In genomic region chr6:146686463-146687196, GRCm38 (mm10) we compare ENCODE assay signal across 9 mouse cellular contexts. TPM values are rescaled to one million over a fixed set of nuclear protein-coding genes. Genes with fewer than 3 reads are reported as not detected.
DNase-seq lines count a peak whose midpoint lies in the region; ATAC-seq and TF ChIP-seq lines count a peak whose summit lies in the region.
"Had no signal": no experiment of that assay in that cellular context is flagged by ENCODE, and none has a peak within 500 bp of the region (broad histone marks: within the 10 kb centered on the region; RNA-seq: fewer than 3 reads in every experiment).

No protein-coding gene starts in this region.

- H3K4me1 ChIP-seq in lung, embryonic 15.5 days: 0 out of 2 replicates have a peak, but pooled peaks cover 6% of the 10 kb centered on the region
- H3K4me1 ChIP-seq in liver, postnatal 0 days (ENCODE audit: insufficient read depth): no peaks in the 10 kb centered on the region
- H3K4me1 ChIP-seq in stomach, embryonic 16.5 days (ENCODE audit: control insufficient read depth, insufficient read depth, low read length): peaks cover 4% of the 10 kb centered on the region; the same call in 1 of the 2 replicates
- H3K4me1 ChIP-seq in forebrain, embryonic 16.5 days (replicated peaks; ENCODE audit: control insufficient read depth, insufficient read depth, low read length): no peaks in the 10 kb centered on the region
- H3K4me1 ChIP-seq: neural tube, embryonic 15.5 days had no signal

- H3K27me3 ChIP-seq in lung, embryonic 15.5 days: no peaks in the 10 kb centered on the region
- H3K27me3 ChIP-seq in liver, postnatal 0 days (ENCODE audit: insufficient read depth, low read length): no peaks in the 10 kb centered on the region
- no peaks in the 10 kb centered on the region for H3K27me3 ChIP-seq in stomach, embryonic 16.5 days (ENCODE audit: control insufficient read depth, insufficient read depth, low read length)
- no peaks in the 10 kb centered on the region for H3K27me3 ChIP-seq in forebrain, embryonic 16.5 days (replicated peaks; ENCODE audit: control insufficient read depth, insufficient read depth, low read length)
- H3K27me3 ChIP-seq: neural tube, embryonic 15.5 days had no signal

- peak overlapping the region; percentile 28; the same call in 1 of the 2 replicates for H3K4me2 ChIP-seq in lung, embryonic 15.5 days
- H3K4me2 ChIP-seq in liver, postnatal 0 days (ENCODE audit: low read depth, low read length): no peak overlapping the region
- peak overlapping the region; percentile 14; the same call in 1 of the 2 replicates for H3K4me2 ChIP-seq in stomach, embryonic 16.5 days (ENCODE audit: low read depth, low read length)
- H3K4me2 ChIP-seq in forebrain, embryonic 16.5 days (ENCODE audit: low read length): no peak overlapping the region
- H3K4me2 ChIP-seq: neural tube, embryonic 15.5 days had no signal

- no peaks in the 10 kb centered on the region for H3K36me3 ChIP-seq in lung, embryonic 15.5 days
- H3K36me3 ChIP-seq in liver, postnatal 0 days (replicated peaks; ENCODE audit: insufficient read depth, low read length): no peaks in the 10 kb centered on the region
- no peaks in the 10 kb centered on the region for H3K36me3 ChIP-seq in stomach, embryonic 16.5 days (ENCODE audit: control insufficient read depth, insufficient read depth, low read length)
- no peaks in the 10 kb centered on the region for H3K36me3 ChIP-seq in forebrain, embryonic 16.5 days (ENCODE audit: control insufficient read depth, insufficient read depth)
- H3K36me3 ChIP-seq: neural tube, embryonic 15.5 days had no signal

- no peak for DNase-seq in lung, postnatal 10 days
- no peak for DNase-seq in liver, postnatal 0 days
- no peak for DNase-seq in embryo, embryonic 9.5 days (ENCODE audit: extremely low spot score)
- DNase-seq in cerebellum, adult 11-12 months: no peak

- no peak overlapping the region for H3K9ac ChIP-seq in lung, embryonic 15.5 days
- H3K9ac ChIP-seq in liver, postnatal 0 days (replicated peaks): no peak overlapping the region
- no peak overlapping the region; the same call in 1 of the 2 replicates for H3K9ac ChIP-seq in stomach, embryonic 16.5 days (ENCODE audit: low read length)
- no peak overlapping the region for H3K9ac ChIP-seq in forebrain, embryonic 16.5 days (replicated peaks; ENCODE audit: low read depth, low read length)
- H3K9ac ChIP-seq: neural tube, embryonic 15.5 days had no signal

- H3K9me3 ChIP-seq in lung, embryonic 15.5 days: no peaks in the 10 kb centered on the region
- no peaks in the 10 kb centered on the region for H3K9me3 ChIP-seq in liver, postnatal 0 days (ENCODE audit: low read length)
- H3K9me3 ChIP-seq in stomach, embryonic 16.5 days (replicated peaks; ENCODE audit: control insufficient read depth, low read length): 0 out of 2 replicates have a peak, but pooled peaks cover 2% of the 10 kb centered on the region
- no peaks in the 10 kb centered on the region for H3K9me3 ChIP-seq in forebrain, embryonic 16.5 days (ENCODE audit: control insufficient read depth, low read length)
- H3K9me3 ChIP-seq: neural tube, embryonic 15.5 days had no signal

- peak; percentile 39; the same call in 1 of the 2 replicates for ATAC-seq in lung, embryonic 15.5 days (ENCODE audit: borderline replicate concordance, extremely low read depth, low FRiP score, low TSS enrichment)
- peak; percentile 96 for ATAC-seq in granulocyte monocyte progenitor cell, adult 5-6 weeks (replicated peaks; ENCODE audit: poor library complexity, severe bottlenecking)
- peak; percentile 50; the same call in 1 of the 2 replicates for ATAC-seq in liver, postnatal 0 days
- ATAC-seq in stomach, embryonic 16.5 days (ENCODE audit: insufficient read depth, low FRiP score): peak; percentile 68; the same call in 1 of the 2 replicates
- ATAC-seq in forebrain, embryonic 16.5 days: no peak

- no peak for TF ChIP-seq CTCF in liver, postnatal 0 days (IDR thresholded peaks at IDR 0.05; ENCODE audit: low read depth)

- no peak overlapping the region for H3K4me3 ChIP-seq in lung, embryonic 15.5 days
- H3K4me3 ChIP-seq in liver, postnatal 0 days (ENCODE audit: low read depth, low read length): no peak overlapping the region
- H3K4me3 ChIP-seq in stomach, embryonic 16.5 days (replicated peaks; ENCODE audit: low read length): no peak overlapping the region
- no peak overlapping the region for H3K4me3 ChIP-seq in forebrain, embryonic 16.5 days (replicated peaks; ENCODE audit: low read length)
- H3K4me3 ChIP-seq: neural tube, embryonic 15.5 days had no signal

- TF ChIP-seq EP300 in liver, postnatal 0 days (IDR thresholded peaks at IDR 0.05; ENCODE audit: low read depth): no peak

- WGBS in lung, embryonic 15.5 days: 49% methylated on average over 5 of the region's 5 CpGs
- 51% methylated on average over 5 of the region's 5 CpGs for WGBS in liver, postnatal 0 days (ENCODE audit: insufficient replicate concordance)
- WGBS in stomach, embryonic 16.5 days: 58% methylated on average over 5 of the region's 5 CpGs
- 82% methylated on average over 5 of the region's 5 CpGs for WGBS in forebrain, embryonic 16.5 days

- peak overlapping the region; percentile 33; the same call in 1 of the 2 replicates for H3K27ac ChIP-seq in lung, embryonic 15.5 days
- H3K27ac ChIP-seq in liver, postnatal 0 days (ENCODE audit: low read depth): no peak overlapping the region
- H3K27ac ChIP-seq in stomach, embryonic 16.5 days (ENCODE audit: low read length): no peak overlapping the region
- H3K27ac ChIP-seq in forebrain, embryonic 16.5 days (ENCODE audit: low read length): no peak overlapping the region
- H3K27ac ChIP-seq: neural tube, embryonic 15.5 days had no signal

RNA-seq across cellular contexts. Expression of gene Stk38l, which starts 38.2 kb away (rescaled TPM):
- 14.8 and 15.5 TPM in 2 replicates for polyA plus RNA-seq in lung, embryonic 15.5 days (2015; fragmentation: Nextera tagmentation; extraction: Ambion mirVana)
- 1.9 and 5.9 TPM in 2 replicates for total RNA-seq in granulocyte monocyte progenitor cell, adult 5-6 weeks (2014; fragmentation: Nextera tagmentation)
- 1.2 and 6.1 TPM in 2 replicates for total RNA-seq in granulocyte monocyte progenitor cell, adult 5-6 weeks (2017)
- 4.0 and 4.5 TPM in 2 replicates for polyA plus RNA-seq in liver, postnatal 0 days (2015; fragmentation: Nextera tagmentation; extraction: Ambion mirVana)
- polyA plus RNA-seq in stomach, embryonic 16.5 days (2015; fragmentation: Nextera tagmentation; extraction: Ambion mirVana): 23.4 and 26.3 TPM in 2 replicates
- polyA plus RNA-seq in forebrain, embryonic 16.5 days (2015; fragmentation: Nextera tagmentation; extraction: Ambion mirVana): 15.0 and 16.5 TPM in 2 replicates

RNA-seq across cellular contexts. Expression of gene Tm7sf3, which starts 44.0 kb away (rescaled TPM):
- polyA plus RNA-seq in lung, embryonic 15.5 days (2015; fragmentation: Nextera tagmentation; extraction: Ambion mirVana): 28.2 and 29.9 TPM in 2 replicates
- total RNA-seq in granulocyte monocyte progenitor cell, adult 5-6 weeks (2014; fragmentation: Nextera tagmentation): 73.5 and 89.1 TPM in 2 replicates
- total RNA-seq in granulocyte monocyte progenitor cell, adult 5-6 weeks (2017): 104 and 107 TPM in 2 replicates
- 19.7 and 21.2 TPM in 2 replicates for polyA plus RNA-seq in liver, postnatal 0 days (2015; fragmentation: Nextera tagmentation; extraction: Ambion mirVana)
- 31.9 and 32.3 TPM in 2 replicates for polyA plus RNA-seq in stomach, embryonic 16.5 days (2015; fragmentation: Nextera tagmentation; extraction: Ambion mirVana)
- polyA plus RNA-seq in forebrain, embryonic 16.5 days (2015; fragmentation: Nextera tagmentation; extraction: Ambion mirVana): 35.2 and 36.3 TPM in 2 replicates

RNA-seq across cellular contexts. Expression of gene Med21, which starts 44.3 kb away (rescaled TPM):
- 156 and 157 TPM in 2 replicates for polyA plus RNA-seq in lung, embryonic 15.5 days (2015; fragmentation: Nextera tagmentation; extraction: Ambion mirVana)
- total RNA-seq in granulocyte monocyte progenitor cell, adult 5-6 weeks (2014; fragmentation: Nextera tagmentation): 214 and 275 TPM in 2 replicates
- total RNA-seq in granulocyte monocyte progenitor cell, adult 5-6 weeks (2017): 240 and 246 TPM in 2 replicates
- polyA plus RNA-seq in liver, postnatal 0 days (2015; fragmentation: Nextera tagmentation; extraction: Ambion mirVana): 52.2 and 53.8 TPM in 2 replicates
- polyA plus RNA-seq in stomach, embryonic 16.5 days (2015; fragmentation: Nextera tagmentation; extraction: Ambion mirVana): 131 and 140 TPM in 2 replicates
- 109 and 111 TPM in 2 replicates for polyA plus RNA-seq in forebrain, embryonic 16.5 days (2015; fragmentation: Nextera tagmentation; extraction: Ambion mirVana)

Comparison
In these comparisons a context has a peak if more than half of its experiments do, and no peak if none do; other contexts are left out.
1. H3K4me2 ChIP-seq: peak in lung, embryonic 15.5 days (single experiment) and stomach, embryonic 16.5 days (single experiment); none in liver, postnatal 0 days (single experiment) and forebrain, embryonic 16.5 days (single experiment).